Mouse (Mus musculus) heart, adult 18-20 months (tissue): ENCODE measurements at regions not wholly inside any gene's neighbourhood (a gene's known extent, or its start where the extent isn't known, plus 50 kb on each side); places are given as distances from the start of the nearest gene placed in this dataset.
A peak's percentile ranks its signal among the peaks of the same experiment; 100 is the strongest.
"Not testable (repeated sequence)": the region's sequence is repeated elsewhere in the genome, so short reads cannot be mapped to it uniquely, and the experiment has no call there.

Experiments
- DNase-seq, 2 experiments: peaks; one replicate each; pipeline ENCODE4 v3.0.0; 2021 to 2022; ENCODE audit warnings: mixed read lengths in 1 of 2

GRCm38 (mm10) chr10:108111398-108111797 is 50.6 kb upstream of the Ppp1r12a start:
- DNase-seq = no peak

GRCm38 (mm10) chr10:108110891-108111290 is 51.1 kb upstream of the Ppp1r12a start:
- DNase-seq = no peak

GRCm38 (mm10) chr10:108110197-108110596 is 51.8 kb upstream of the Ppp1r12a start:
- DNase-seq = no peak

GRCm38 (mm10) chr10:108108500-108108899 is 53.5 kb upstream of the Ppp1r12a start:
- DNase-seq = not testable (repeated sequence)

GRCm38 (mm10) chr10:108101521-108101920 is 60.5 kb upstream of the Ppp1r12a start:
- peak in 1 of 2 experiments; percentile 5 for DNase-seq

GRCm38 (mm10) chr10:108093043-108093442 is 69.0 kb upstream of the Ppp1r12a start:
- DNase-seq = no peak

- peak; percentile 47 to 61 for DNase-seq
Observed at GRCm38 (mm10) chr10:108089375-108089981, 72.5 kb upstream of the Ppp1r12a start.

GRCm38 (mm10) chr10:108088883-108089282 is 73.1 kb upstream of the Ppp1r12a start:
- peak in 1 of 2 experiments; percentile 49 for DNase-seq

- DNase-seq = no peak
Observed at GRCm38 (mm10) chr10:108088209-108088608, 73.8 kb upstream of the Ppp1r12a start.

GRCm38 (mm10) chr10:108083220-108083619 is 78.8 kb upstream of the Ppp1r12a start:
- no peak for DNase-seq

GRCm38 (mm10) chr10:108075144-108075543 is 86.8 kb upstream of the Ppp1r12a start:
- DNase-seq = no peak

GRCm38 (mm10) chr10:108073828-108074227 is 88.2 kb upstream of the Ppp1r12a start:
- DNase-seq = no peak

- no peak for DNase-seq
Observed at GRCm38 (mm10) chr10:108072211-108072610, 89.8 kb upstream of the Ppp1r12a start.

GRCm38 (mm10) chr10:108071424-108071823 is 90.6 kb upstream of the Ppp1r12a start:
- DNase-seq = no peak

GRCm38 (mm10) chr10:108067723-108068122 is 94.3 kb upstream of the Ppp1r12a start:
- no peak for DNase-seq

GRCm38 (mm10) chr10:108066241-108066640 is 95.8 kb upstream of the Ppp1r12a start:
- peak; percentile 31 to 56 for DNase-seq

GRCm38 (mm10) chr10:108061813-108062435 is 100.1 kb upstream of the Ppp1r12a start:
- no peak for DNase-seq

- no peak for DNase-seq
Observed at GRCm38 (mm10) chr10:108060554-108060953, 101.4 kb upstream of the Ppp1r12a start.

- DNase-seq = no peak
Observed at GRCm38 (mm10) chr10:108051637-108052036, 110.4 kb upstream of the Ppp1r12a start.

- DNase-seq = no peak
Observed at GRCm38 (mm10) chr10:108048426-108048825, 113.6 kb upstream of the Ppp1r12a start.

GRCm38 (mm10) chr10:108043519-108043918 is 118.5 kb upstream of the Ppp1r12a start:
- DNase-seq = no peak

GRCm38 (mm10) chr10:108040027-108040426 is 122.0 kb upstream of the Ppp1r12a start:
- DNase-seq = no peak

GRCm38 (mm10) chr10:108036486-108037109 is 124.7 kb upstream of the Otogl start:
- no peak for DNase-seq

- DNase-seq = no peak
Observed at GRCm38 (mm10) chr10:108034068-108034467, 122.1 kb upstream of the Otogl start.
